In genomic region chr6:127472078-127472477, GRCm38 (mm10) we compare ENCODE assay signal across 10 mouse cellular contexts. TPM values are rescaled to one million over a fixed set of nuclear protein-coding genes. Genes with fewer than 3 reads are reported as not detected.
DNase-seq lines count a peak whose midpoint lies in the region; ATAC-seq lines count a peak whose summit lies in the region.
"Had no signal": no experiment of that assay in that cellular context is flagged by ENCODE, and none has a peak within 500 bp of the region (broad histone marks: within the 10 kb centered on the region; RNA-seq: fewer than 3 reads in every experiment).

No protein-coding gene starts in this region.

- H3K4me1 ChIP-seq in hindbrain, embryonic 14.5 days (replicated peaks; ENCODE audit: control insufficient read depth, insufficient read depth, low read length), result peaks cover under 1% of the 10 kb centered on the region; the same call in 1 of the 2 replicates
- H3K4me1 ChIP-seq in midbrain, embryonic 14.5 days (ENCODE audit: control insufficient read depth, insufficient read depth, low read length), result no peaks in the 10 kb centered on the region

- H3K9ac ChIP-seq in hindbrain, embryonic 14.5 days, result no peak overlapping the region
- H3K9ac ChIP-seq in midbrain, embryonic 14.5 days (replicated peaks; ENCODE audit: low read length), result no peak overlapping the region
- H3K9ac ChIP-seq: forebrain, embryonic 15.5 days had no signal

- DNase-seq in layer of hippocampus, adult 9-11 months, result peak; percentile 26
- DNase-seq in layer of hippocampus, adult 9-10 months (ENCODE audit: low spot score), result no peak
- DNase-seq in adrenal gland, postnatal 36 days, result peak; percentile 12 to 13
- DNase-seq in thymus, postnatal 14 days, result peak; percentile 42
- no peak for DNase-seq in hindbrain, embryonic 14.5 days (ENCODE audit: low spot score)
- no peak for DNase-seq in gastrocnemius, adult 8-10 months (ENCODE audit: low spot score in 2 of 2)
- no peak for DNase-seq in midbrain, embryonic 14.5 days
- DNase-seq: left cerebral cortex, postnatal 4 days had no signal

- H3K36me3 ChIP-seq in hindbrain, embryonic 14.5 days (replicated peaks; ENCODE audit: control insufficient read depth, insufficient read depth), result peaks cover 25% of the 10 kb centered on the region; the same call in 1 of the 2 replicates
- peaks cover 50% of the 10 kb centered on the region for H3K36me3 ChIP-seq in midbrain, embryonic 14.5 days (ENCODE audit: control insufficient read depth, insufficient read depth, low read length)

- ATAC-seq in megakaryocyte progenitor cell, adult 5-6 weeks (replicated peaks; ENCODE audit: poor library complexity), result peak; percentile 97
- ATAC-seq in hindbrain, embryonic 14.5 days (ENCODE audit: low FRiP score), result no peak
- no peak for ATAC-seq in midbrain, embryonic 14.5 days (ENCODE audit: low FRiP score, low TSS enrichment)
- ATAC-seq: forebrain, embryonic 15.5 days had no signal

- H3K9me3 ChIP-seq in hindbrain, embryonic 14.5 days (ENCODE audit: control insufficient read depth, low read length), result no peaks in the 10 kb centered on the region
- H3K9me3 ChIP-seq in midbrain, embryonic 14.5 days (ENCODE audit: control insufficient read depth, low read length), result no peaks in the 10 kb centered on the region
- H3K9me3 ChIP-seq: forebrain, embryonic 15.5 days had no signal

- H3K27me3 ChIP-seq in hindbrain, embryonic 14.5 days (ENCODE audit: control insufficient read depth, insufficient read depth, low read length), result no peaks in the 10 kb centered on the region
- no peaks in the 10 kb centered on the region for H3K27me3 ChIP-seq in midbrain, embryonic 14.5 days (ENCODE audit: control insufficient read depth, insufficient read depth, low read length)
- H3K27me3 ChIP-seq: forebrain, embryonic 15.5 days had no signal

- H3K4me3 ChIP-seq in hindbrain, embryonic 14.5 days (replicated peaks; ENCODE audit: low read length), result no peak overlapping the region
- no peak overlapping the region for H3K4me3 ChIP-seq in midbrain, embryonic 14.5 days (replicated peaks; ENCODE audit: low read depth, low read length)
- H3K4me3 ChIP-seq: forebrain, embryonic 15.5 days had no signal

- WGBS in hindbrain, embryonic 14.5 days, result 86% methylated on average over 4 of the region's 4 CpGs
- WGBS in midbrain, embryonic 14.5 days, result 84% methylated on average over 4 of the region's 4 CpGs

- H3K4me2 ChIP-seq in hindbrain, embryonic 14.5 days (replicated peaks), result no peak overlapping the region
- no peak overlapping the region for H3K4me2 ChIP-seq in midbrain, embryonic 14.5 days (ENCODE audit: low read length)
- H3K4me2 ChIP-seq: forebrain, embryonic 15.5 days had no signal

- H3K27ac ChIP-seq in hindbrain, embryonic 14.5 days, result no peak overlapping the region
- no peak overlapping the region for H3K27ac ChIP-seq in midbrain, embryonic 14.5 days (replicated peaks; ENCODE audit: low read depth, low read length)
- H3K27ac ChIP-seq: forebrain, embryonic 15.5 days had no signal

RNA-seq across cellular contexts. Expression of gene Parp11, which starts 25.4 kb away (rescaled TPM):
- total RNA-seq in adrenal gland, postnatal 36 days (2021), result 10 to 100 TPM; 18.6 to 18.7 TPM
- 12.4 and 14.0 TPM in 2 replicates for total RNA-seq in megakaryocyte progenitor cell, adult 5-6 weeks (2015)
- total RNA-seq in megakaryocyte progenitor cell, adult 5-6 weeks (2017), result 18.2 and 35.1 TPM in 2 replicates
- polyA plus RNA-seq in hindbrain, embryonic 14.5 days (2014; fragmentation: Nextera tagmentation; extraction: Ambion mirVana), result 85.8 and 95.7 TPM in 2 replicates
- 1 to 10 TPM; 2.9 to 4.0 (median 3.9) TPM for total RNA-seq in gastrocnemius, adult 8-10 months (2022)
- 79.6 and 111 TPM in 2 replicates for polyA plus RNA-seq in midbrain, embryonic 14.5 days (2014; fragmentation: Nextera tagmentation; extraction: Ambion mirVana)

Comparison
In these comparisons a context has a peak if more than half of its experiments do, and no peak if none do; other contexts are left out.
1. DNase-seq: peak in layer of hippocampus, adult 9-11 months (single experiment), adrenal gland, postnatal 36 days (2 of 2) and thymus, postnatal 14 days (single experiment); none in layer of hippocampus, adult 9-10 months (single experiment), hindbrain, embryonic 14.5 days (single experiment), gastrocnemius, adult 8-10 months (0 of 2) and midbrain, embryonic 14.5 days (single experiment).